Mouse (Mus musculus) midbrain, embryonic 11.5 days (tissue): ENCODE results near the gene Mag. TPM values are rescaled to one million over a fixed set of nuclear protein-coding genes. Genes with fewer than 3 reads are reported as not detected.

ENCODE experiments used
- ATAC-seq: fragments of 200-750 bp; cut with Nextera tagmentation; 2 replicates; pipeline ENCODE4 v1.8.0; 2017; ENCODE audit warnings: moderate TSS enrichment, moderate library complexity; ENCODE audit not compliant: low FRiP score
- DNase-seq: peaks from one replicate; pipeline ENCODE4 v3.0.0; 2015; ENCODE audit warnings: low spot score; ENCODE audit errors: missing footprints
- H3K27ac ChIP-seq: fragments of 300-500 bp; sonication (generic); 2 replicates; pipeline ENCODE4 v1.5.1; 2014; ENCODE audit warnings: low read depth, low read length
- H3K27me3 ChIP-seq: fragments of 300-500 bp; sonication (generic); 2 replicates; pipeline ENCODE4 v1.6.1; 2014; ENCODE audit warnings: mild to moderate bottlenecking, low read length, moderate library complexity, mixed read lengths; ENCODE audit not compliant: control insufficient read depth, insufficient read depth
- H3K36me3 ChIP-seq: fragments of 300-500 bp; sonication (generic); 2 replicates; pipeline ENCODE4 v1.6.1; 2014; ENCODE audit warnings: mild to moderate bottlenecking, low read length, moderate library complexity, mixed read lengths; ENCODE audit not compliant: control insufficient read depth, insufficient read depth
- H3K4me1 ChIP-seq: fragments of 300-500 bp; sonication (generic); 2 replicates; pipeline ENCODE4 v1.6.1; 2014; ENCODE audit warnings: low read length; ENCODE audit not compliant: control insufficient read depth, insufficient read depth
- H3K4me2 ChIP-seq: fragments of 300-500 bp; sonication (generic); 2 replicates; pipeline ENCODE4 v1.6.1; 2014; ENCODE audit warnings: mild to moderate bottlenecking, moderate library complexity
- H3K4me3 ChIP-seq: fragments of 300-500 bp; sonication (generic); 2 replicates; pipeline ENCODE4 v1.5.1; 2014; ENCODE audit warnings: low read depth, low read length
- H3K9ac ChIP-seq: fragments of 300-500 bp; sonication (generic); 2 replicates; pipeline ENCODE4 v1.6.1; 2014; ENCODE audit warnings: low read length
- H3K9me3 ChIP-seq: fragments of 300-500 bp; sonication (generic); 2 replicates; pipeline ENCODE4 v1.6.1; 2016; ENCODE audit warnings: low read length; ENCODE audit not compliant: control insufficient read depth
- WGBS: fragments of 180-500 bp; shearing (Covaris S2); extraction: QIAGEN DNeasy Blood & Tissue Kit; methylation state at CpG from one replicate; pipeline ENCODE4 v1.1.7; 2014; 5-methylcytosine and 5-hydroxymethylcytosine counted together
- polyA plus RNA-seq: library from polyadenylated mRNA; unstranded; fragments of >200 nt; fragmentation: Nextera tagmentation; extraction: Ambion mirVana; gene quantifications from 2 replicates; pipeline ENCODE4 v1.2.1, GENCODE M21; 2014

The Mag gene
- polyA plus RNA-seq, 1 experiment from 2014 or later = 0.44 TPM

- ATAC-seq = no peak
- H3K27ac ChIP-seq = no peak overlapping the region
- H3K36me3 ChIP-seq = no peaks in the 10 kb centered on the region
- H3K9ac ChIP-seq = no peak overlapping the region
- H3K4me1 ChIP-seq = 0 out of 2 replicates have a peak, but pooled peaks cover 2% of the 10 kb centered on the region
- DNase-seq = no peak
- WGBS = 57% methylated on average over 4 of the region's 4 CpGs
- H3K9me3 ChIP-seq = no peaks in the 10 kb centered on the region
- no peaks in the 10 kb centered on the region for H3K27me3 ChIP-seq
- H3K4me3 ChIP-seq = no peak overlapping the region
- H3K4me2 ChIP-seq = no peak overlapping the region
These were observed 2.5 kb upstream of the Mag start for GRCm38 (mm10) chr7:30917219-30917618.

- Histone ChIP-seq H3K4me2 (no peak overlapping the region), H3K9ac (no peak overlapping the region), H3K27ac (no peak overlapping the region), H3K9me3 (no peaks in the 10 kb centered on the region), H3K4me1 (0 out of 2 replicates have a peak, but pooled peaks cover 2% of the 10 kb centered on the region), H3K27me3 (no peaks in the 10 kb centered on the region), H3K4me3 (no peak overlapping the region), H3K36me3 (no peaks in the 10 kb centered on the region)
- no peak for DNase-seq
- ATAC-seq = no peak
- WGBS = 21% methylated on average over 6 of the region's 6 CpGs
These were observed 2.0 kb upstream of the Mag start for GRCm38 (mm10) chr7:30916713-30917112.

GRCm38 (mm10) chr7:30909773-30910172 is 4.9 kb downstream of the Mag start:
- WGBS = 76% methylated on average over 6 of the region's 6 CpGs
- ATAC-seq = no peak
- H3K9me3 ChIP-seq = no peaks in the 10 kb centered on the region

GRCm38 (mm10) chr7:30908992-30909431 is 5.7 kb downstream of the Mag start:
- Histone ChIP-seq H3K9ac (no peak overlapping the region), H3K27ac (no peak overlapping the region), H3K4me2 (peak overlapping the region; percentile 44), H3K4me1 (0 out of 2 replicates have a peak, but pooled peaks cover 5% of the 10 kb centered on the region), H3K27me3 (no peaks in the 10 kb centered on the region), H3K9me3 (no peaks in the 10 kb centered on the region), H3K36me3 (no peaks in the 10 kb centered on the region), H3K4me3 (peak overlapping the region; percentile 23; the same call in 1 of the 2 replicates)
- WGBS = 27% methylated on average over 17 of the region's 17 CpGs
- DNase-seq (no peak), ATAC-seq (peak; percentile 6)

More at GRCm38 (mm10) chr7:30909773-30910172, 4.9 kb downstream of the Mag start:
- H3K4me1 ChIP-seq = 0 out of 2 replicates have a peak, but pooled peaks cover 5% of the 10 kb centered on the region
- H3K4me3 ChIP-seq = no peak overlapping the region
- H3K27me3 ChIP-seq = no peaks in the 10 kb centered on the region
- H3K27ac ChIP-seq = no peak overlapping the region
- no peaks in the 10 kb centered on the region for H3K36me3 ChIP-seq
- no peak overlapping the region for H3K4me2 ChIP-seq
- H3K9ac ChIP-seq = no peak overlapping the region
- DNase-seq = no peak

- ATAC-seq (peak; percentile 77), DNase-seq (peak; percentile 90)
- no peaks in the 10 kb centered on the region for H3K36me3 ChIP-seq
- H3K9me3 ChIP-seq = no peaks in the 10 kb centered on the region
- H3K9ac ChIP-seq = peak overlapping the region; percentile 10; the same call in 1 of the 2 replicates
- WGBS = 2% methylated on average over 22 of the region's 26 CpGs
- no peaks in the 10 kb centered on the region for H3K27me3 ChIP-seq
- H3K4me2 ChIP-seq = peak overlapping the region; percentile 44
- peak overlapping the region; percentile 23 for H3K4me3 ChIP-seq
- H3K27ac ChIP-seq = no peak overlapping the region
- 0 out of 2 replicates have a peak, but pooled peaks cover 5% of the 10 kb centered on the region for H3K4me1 ChIP-seq
These were observed 6.2 kb downstream of the Mag start for GRCm38 (mm10) chr7:30908277-30908991.

- H3K4me3 ChIP-seq = no peak overlapping the region
- H3K9ac ChIP-seq = no peak overlapping the region
- H3K27me3 ChIP-seq = no peaks in the 10 kb centered on the region
- DNase-seq (no peak), ATAC-seq (no peak)
- no peaks in the 10 kb centered on the region for H3K36me3 ChIP-seq
- H3K9me3 ChIP-seq = no peaks in the 10 kb centered on the region
- 0 out of 2 replicates have a peak, but pooled peaks cover 5% of the 10 kb centered on the region for H3K4me1 ChIP-seq
- H3K4me2 ChIP-seq = no peak overlapping the region
- H3K27ac ChIP-seq = no peak overlapping the region
- 60% methylated on average over 4 of the region's 4 CpGs for WGBS
These were observed 10.6 kb downstream of the Mag start for GRCm38 (mm10) chr7:30904042-30904441.

- Histone ChIP-seq H3K27ac (no peak overlapping the region), H3K9ac (no peak overlapping the region), H3K9me3 (no peaks in the 10 kb centered on the region), H3K27me3 (no peaks in the 10 kb centered on the region), H3K36me3 (no peaks in the 10 kb centered on the region), H3K4me3 (no peak overlapping the region), H3K4me1 (no peaks in the 10 kb centered on the region), H3K4me2 (no peak overlapping the region)
- no peak for DNase-seq
- ATAC-seq = no peak
- 85% methylated on average over 3 of the region's 3 CpGs for WGBS
These were observed 19.5 kb downstream of the Mag start for GRCm38 (mm10) chr7:30895217-30895616.

GRCm38 (mm10) chr7:30892515-30892914 is 22.2 kb downstream of the Mag start:
- Histone ChIP-seq H3K4me1 (no peaks in the 10 kb centered on the region), H3K9me3 (no peaks in the 10 kb centered on the region)
- DNase-seq = no peak

GRCm38 (mm10) chr7:30891746-30892145 is 22.9 kb downstream of the Mag start:
- Histone ChIP-seq H3K4me1 (no peaks in the 10 kb centered on the region), H3K4me2 (no peak overlapping the region), H3K9me3 (no peaks in the 10 kb centered on the region), H3K36me3 (no peaks in the 10 kb centered on the region), H3K4me3 (no peak overlapping the region), H3K27ac (no peak overlapping the region), H3K27me3 (no peaks in the 10 kb centered on the region), H3K9ac (no peak overlapping the region)
- DNase-seq = no peak
- WGBS = 89% methylated on average over 9 of the region's 9 CpGs
- no peak for ATAC-seq

More at GRCm38 (mm10) chr7:30892515-30892914, 22.2 kb downstream of the Mag start:
- Histone ChIP-seq H3K36me3 (no peaks in the 10 kb centered on the region), H3K4me3 (no peak overlapping the region), H3K27me3 (no peaks in the 10 kb centered on the region), H3K27ac (no peak overlapping the region), H3K4me2 (no peak overlapping the region), H3K9ac (no peak overlapping the region)
- no peak for ATAC-seq
- 70% methylated on average over 3 of the region's 3 CpGs for WGBS
